Mouse (Mus musculus): Measurements from ENCODE around the gene Ing4. TPM values are rescaled to one million over a fixed set of nuclear protein-coding genes. Genes with fewer than 3 reads are reported as not detected.

Ing4 gene
- polyA plus RNA-seq, 1 experiment from 2014 or later: 28.6 TPM

GRCm38 (mm10) chr6:125073825-125074224 lies 34.3 kb downstream of the Ing4 start:
- H3K27me3 ChIP-seq: no peaks in the 10 kb centered on the region
- H3K27ac ChIP-seq: no peak overlapping the region
- whole genome bisulfite sequencing (ENCODE audit: insufficient replicate concordance): 50% methylated on average over 8 of the region's 8 CpGs
- peaks cover 33% of the 10 kb centered on the region for H3K4me1 ChIP-seq (replicated peaks)
- no peak overlapping the region for H3K4me2 ChIP-seq
- no peak for DNase-seq
- no peaks in the 10 kb centered on the region for H3K36me3 ChIP-seq
- no peak overlapping the region for H3K4me3 ChIP-seq (replicated peaks)
- no peak for ATAC-seq (ENCODE audit: low read depth)
- H3K9ac ChIP-seq: no peak overlapping the region
- H3K9me3 ChIP-seq (replicated peaks): no peaks in the 10 kb centered on the region

- Histone ChIP-seq H3K4me1 (replicated peaks) (peaks cover 25% of the 10 kb centered on the region), H3K4me3 (replicated peaks) (peak overlapping the region; percentile 55), H3K9ac (peak overlapping the region; percentile 66), H3K4me2 (peak overlapping the region; percentile 79), H3K27ac (no peak overlapping the region; the same call in 1 of the 2 replicates), H3K27me3 (0 out of 2 replicates have a peak, but pooled peaks cover 4% of the 10 kb centered on the region), H3K9me3 (replicated peaks) (no peaks in the 10 kb centered on the region), H3K36me3 (no peaks in the 10 kb centered on the region)
- no peak for DNase-seq
- ATAC-seq (ENCODE audit: low read depth): no peak
- 38% methylated on average over 25 of the region's 25 CpGs for WGBS (ENCODE audit: insufficient replicate concordance)
Observed at GRCm38 (mm10) chr6:125081394-125081793, 41.8 kb downstream of the Ing4 start.

GRCm38 (mm10) chr6:125081797-125082560 lies 42.4 kb downstream of the Ing4 start:
- H3K27me3 ChIP-seq: 0 out of 2 replicates have a peak, but pooled peaks cover 4% of the 10 kb centered on the region
- ATAC-seq (ENCODE audit: low read depth) (peak; percentile 86), DNase-seq (peak; percentile 81)
- no peak overlapping the region; the same call in 1 of the 2 replicates for H3K27ac ChIP-seq
- peaks cover 25% of the 10 kb centered on the region for H3K4me1 ChIP-seq (replicated peaks)
- peak overlapping the region; percentile 55 for H3K4me3 ChIP-seq (replicated peaks)
- peak overlapping the region; percentile 79 for H3K4me2 ChIP-seq
- peak overlapping the region; percentile 66 for H3K9ac ChIP-seq
- H3K9me3 ChIP-seq (replicated peaks): no peaks in the 10 kb centered on the region
- no peaks in the 10 kb centered on the region for H3K36me3 ChIP-seq
- 33% methylated on average over 45 of the region's 45 CpGs for WGBS (ENCODE audit: insufficient replicate concordance)

GRCm38 (mm10) chr6:125082801-125083386 lies 43.3 kb downstream of the Ing4 start:
- ATAC-seq (ENCODE audit: low read depth) (no peak), DNase-seq (no peak)
- Histone ChIP-seq H3K4me3 (replicated peaks) (no peak overlapping the region), H3K27me3 (0 out of 2 replicates have a peak, but pooled peaks cover 4% of the 10 kb centered on the region), H3K27ac (no peak overlapping the region), H3K36me3 (no peaks in the 10 kb centered on the region), H3K9ac (no peak overlapping the region), H3K4me2 (no peak overlapping the region), H3K9me3 (replicated peaks) (no peaks in the 10 kb centered on the region), H3K4me1 (replicated peaks) (peaks cover 25% of the 10 kb centered on the region)
- 72% methylated on average over 7 of the region's 7 CpGs for WGBS (ENCODE audit: insufficient replicate concordance)

GRCm38 (mm10) chr6:125084424-125084823 lies 44.9 kb downstream of the Ing4 start:
- 11% methylated on average over 4 of the region's 4 CpGs for WGBS (ENCODE audit: insufficient replicate concordance)
- peak; percentile 59 for DNase-seq
- Histone ChIP-seq H3K9ac (no peak overlapping the region), H3K36me3 (no peaks in the 10 kb centered on the region), H3K4me2 (no peak overlapping the region), H3K9me3 (replicated peaks) (no peaks in the 10 kb centered on the region), H3K27ac (0 out of 2 replicates have a peak overlapping the region, but pooled peaks have one; percentile 4), H3K27me3 (0 out of 2 replicates have a peak, but pooled peaks cover 4% of the 10 kb centered on the region), H3K4me1 (replicated peaks) (peaks cover 38% of the 10 kb centered on the region), H3K4me3 (replicated peaks) (no peak overlapping the region)
- no peak for ATAC-seq (ENCODE audit: low read depth)

- Histone ChIP-seq H3K9ac (no peak overlapping the region), H3K4me1 (replicated peaks) (peaks cover 38% of the 10 kb centered on the region), H3K9me3 (replicated peaks) (no peaks in the 10 kb centered on the region), H3K4me3 (replicated peaks) (no peak overlapping the region), H3K36me3 (no peaks in the 10 kb centered on the region), H3K27me3 (no peaks in the 10 kb centered on the region), H3K4me2 (no peak overlapping the region), H3K27ac (peak overlapping the region; percentile 89)
- DNase-seq (no peak), ATAC-seq (ENCODE audit: low read depth) (no peak)
- WGBS (ENCODE audit: insufficient replicate concordance): 54% methylated on average over 3 of the region's 3 CpGs
Observed at GRCm38 (mm10) chr6:125087937-125088336, 48.4 kb downstream of the Ing4 start.

- Histone ChIP-seq H3K4me2 (peak overlapping the region; percentile 67), H3K36me3 (no peaks in the 10 kb centered on the region), H3K4me1 (replicated peaks) (peaks cover 38% of the 10 kb centered on the region), H3K9me3 (replicated peaks) (no peaks in the 10 kb centered on the region), H3K4me3 (replicated peaks) (peak overlapping the region; percentile 42), H3K27me3 (no peaks in the 10 kb centered on the region), H3K27ac (peak overlapping the region; percentile 89), H3K9ac (peak overlapping the region; percentile 71)
- WGBS (ENCODE audit: insufficient replicate concordance): 9% methylated on average over 20 of the region's 20 CpGs
- ATAC-seq (ENCODE audit: low read depth) (peak; percentile 70), DNase-seq (peak; percentile 66)
Observed at GRCm38 (mm10) chr6:125088561-125089321, 49.2 kb downstream of the Ing4 start.

DNA sequence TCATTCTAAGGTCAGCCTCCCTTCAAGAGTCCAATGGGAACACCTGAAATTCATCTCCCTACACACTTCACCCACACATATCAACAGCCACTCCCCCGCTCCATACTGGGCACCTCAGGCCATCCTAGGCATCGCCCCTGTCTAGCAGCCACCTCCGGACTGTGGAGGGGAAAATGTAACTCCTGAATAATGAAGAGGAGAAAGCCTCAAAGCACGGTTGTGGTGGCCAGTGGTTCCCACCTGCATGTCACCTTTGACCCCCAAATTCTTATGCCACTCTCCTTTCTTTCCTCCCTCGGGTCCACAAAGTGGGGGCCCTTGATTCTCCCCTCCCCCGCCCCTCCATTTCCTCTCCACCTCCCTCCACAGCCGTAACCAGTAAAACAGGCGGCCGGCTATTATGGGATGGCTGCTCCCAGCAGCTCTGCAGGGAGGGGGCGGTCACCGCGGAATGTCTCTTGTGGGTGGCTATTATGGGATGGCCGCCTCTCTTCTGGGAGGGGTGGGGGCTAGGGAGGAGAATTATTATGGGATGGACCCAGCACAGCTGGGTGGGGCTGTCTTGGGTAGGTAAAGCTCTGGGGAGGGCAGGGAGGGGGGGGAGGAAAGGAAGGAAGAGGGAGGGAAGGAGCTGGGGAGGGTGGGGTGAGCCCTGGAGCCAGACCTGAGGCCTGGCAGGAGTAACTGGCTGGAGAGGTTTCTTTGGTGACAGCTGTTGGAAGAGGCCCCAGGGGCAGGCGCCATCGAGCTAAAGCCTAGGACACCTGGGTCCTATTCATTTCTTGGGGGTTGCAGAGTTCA lies 50.2 kb downstream of the Ing4 start:
- Histone ChIP-seq H3K36me3 (no peaks in the 10 kb centered on the region), H3K4me2 (peak overlapping the region; percentile 67), H3K4me3 (replicated peaks) (peak overlapping the region; percentile 42), H3K27me3 (no peaks in the 10 kb centered on the region), H3K27ac (peak overlapping the region; percentile 89), H3K4me1 (replicated peaks) (peaks cover 39% of the 10 kb centered on the region), H3K9ac (peak overlapping the region; percentile 71), H3K9me3 (replicated peaks) (no peaks in the 10 kb centered on the region)
- WGBS (ENCODE audit: insufficient replicate concordance): 7% methylated on average over 15 of the region's 15 CpGs
- ATAC-seq (ENCODE audit: low read depth) (peak; percentile 70), DNase-seq (peak; percentile 79)

GRCm38 (mm10) chr6:125090341-125091085 lies 51.0 kb downstream of the Ing4 start:
- no peaks in the 10 kb centered on the region for H3K36me3 ChIP-seq
- H3K9ac ChIP-seq: peak overlapping the region; percentile 71
- ATAC-seq (ENCODE audit: low read depth) (peak; percentile 7; the same call in 1 of the 2 replicates), DNase-seq (no peak)
- no peaks in the 10 kb centered on the region for H3K9me3 ChIP-seq (replicated peaks)
- no peaks in the 10 kb centered on the region for H3K27me3 ChIP-seq
- peaks cover 47% of the 10 kb centered on the region for H3K4me1 ChIP-seq (replicated peaks)
- 57% methylated on average over 10 of the region's 10 CpGs for WGBS (ENCODE audit: insufficient replicate concordance)
- peak overlapping the region; percentile 89 for H3K27ac ChIP-seq
- H3K4me2 ChIP-seq: peak overlapping the region; percentile 67
- peak overlapping the region; percentile 42 for H3K4me3 ChIP-seq (replicated peaks)

GRCm38 (mm10) chr6:125092372-125092771 lies 52.8 kb downstream of the Ing4 start:
- Histone ChIP-seq H3K9me3 (replicated peaks) (no peaks in the 10 kb centered on the region), H3K36me3 (no peaks in the 10 kb centered on the region), H3K27ac (peak overlapping the region; percentile 64), H3K4me1 (replicated peaks) (peaks cover 57% of the 10 kb centered on the region), H3K4me2 (no peak overlapping the region), H3K27me3 (no peaks in the 10 kb centered on the region), H3K4me3 (replicated peaks) (no peak overlapping the region), H3K9ac (no peak overlapping the region)
- no peak for ATAC-seq (ENCODE audit: low read depth)
- no peak for DNase-seq
- WGBS (ENCODE audit: insufficient replicate concordance): 62% methylated on average over 5 of the region's 5 CpGs
